Mouse (Mus musculus) heart, postnatal 0 days (tissue): Measurements from ENCODE around the gene Lurap1.

Experiments used
- CTCF ChIP-seq: IDR thresholded peaks from 2 replicates; pipeline ENCODE4 v1.5.1; 2016; ENCODE audit warnings: antibody characterized with exemption, control low read depth, low read depth
- EP300 ChIP-seq: IDR thresholded peaks from 2 replicates; pipeline ENCODE4 v1.6.1; 2016; ENCODE audit warnings: antibody characterized with exemption, low read depth

- TF ChIP-seq EP300, result no peak
- TF ChIP-seq CTCF, result no peak
These were observed 21.9 kb upstream of the Lurap1 start, which contains the start of the genes 1700042G07Rik and Gm49337 for GRCm38 (mm10) chr4:116173072-116173471.
